Mouse (Mus musculus) c-Kit-positive CD71-positive TER-119-positive erythroid progenitor cells, embryonic 14.5 days (primary cell): Measurements from ENCODE around the gene Mrvi1.
A peak's percentile ranks its signal among the peaks of the same experiment; 100 is the strongest.

ENCODE experiments used
- DNase-seq: peaks from one replicate; pipeline ENCODE4 v3.0.0-alpha.2; 2013; ENCODE audit warnings: low spot score

The Mrvi1 gene

GRCm38 (mm10) chr7:110881746-110882333 is 100.4 kb downstream of the Mrvi1 start:
- no peak for DNase-seq

GRCm38 (mm10) chr7:110878028-110878427 is 104.2 kb downstream of the Mrvi1 start:
- DNase-seq = no peak

GRCm38 (mm10) chr7:110876965-110877364 is 105.3 kb downstream of the Mrvi1 start:
- DNase-seq = no peak

GRCm38 (mm10) chr7:110868807-110869206 is 113.5 kb downstream of the Mrvi1 start:
- DNase-seq = no peak

- no peak for DNase-seq
Observed at GRCm38 (mm10) chr7:110867116-110867515, 115.1 kb downstream of the Mrvi1 start.

GRCm38 (mm10) chr7:110866021-110866420 is 116.2 kb downstream of the Mrvi1 start:
- no peak for DNase-seq

- DNase-seq = no peak
Observed at GRCm38 (mm10) chr7:110865570-110865969, 116.7 kb downstream of the Mrvi1 start.

GRCm38 (mm10) chr7:110865038-110865437 is 117.2 kb downstream of the Mrvi1 start:
- no peak for DNase-seq

- no peak for DNase-seq
Observed at GRCm38 (mm10) chr7:110862751-110863289, 119.4 kb downstream of the Mrvi1 start, which contains the start of gene Lyve1. Gene Lyve1, minus strand, starts transcription at chr7:110863239.

GRCm38 (mm10) chr7:110860129-110860528 is 122.1 kb downstream of the Mrvi1 start:
- no peak for DNase-seq

- DNase-seq = no peak
Observed at GRCm38 (mm10) chr7:110855604-110856003, 126.7 kb downstream of the Mrvi1 start.

- DNase-seq = no peak
Observed at GRCm38 (mm10) chr7:110854927-110855546, 127.2 kb downstream of the Mrvi1 start.

GRCm38 (mm10) chr7:110854519-110854918 is 127.7 kb downstream of the Mrvi1 start:
- DNase-seq = no peak

- no peak for DNase-seq
Observed at GRCm38 (mm10) chr7:110853611-110854010, 128.7 kb downstream of the Mrvi1 start.

- DNase-seq = no peak
Observed at GRCm38 (mm10) chr7:110851541-110852203, 130.6 kb downstream of the Mrvi1 start.

- DNase-seq = no peak
Observed at GRCm38 (mm10) chr7:110848371-110848770, 133.9 kb downstream of the Mrvi1 start.

- no peak for DNase-seq
Observed at GRCm38 (mm10) chr7:110847321-110847720, 134.9 kb downstream of the Mrvi1 start.

- DNase-seq = peak; percentile 96
Observed at GRCm38 (mm10) chr7:110843916-110844874, 138.1 kb downstream of the Mrvi1 start, which contains the start of gene Rnf141. Gene Rnf141, minus strand, starts transcription at chr7:110844457.

GRCm38 (mm10) chr7:110840332-110840731 is 141.9 kb downstream of the Mrvi1 start:
- no peak for DNase-seq

- no peak for DNase-seq
Observed at GRCm38 (mm10) chr7:110834522-110834921, 147.7 kb downstream of the Mrvi1 start.

- DNase-seq = no peak
Observed at GRCm38 (mm10) chr7:110834018-110834417, 148.2 kb downstream of the Mrvi1 start.

- DNase-seq = no peak
Observed at GRCm38 (mm10) chr7:110833024-110833423, 149.2 kb downstream of the Mrvi1 start.
